Mouse (Mus musculus) CH12.LX (cell line): ENCODE measurements around the gene Mme. TPM values are rescaled to one million over a fixed set of nuclear protein-coding genes. Genes with fewer than 3 reads are reported as not detected.

Source experiments
- DNase-seq: peaks from one replicate; pipeline ENCODE4 v3.0.0-alpha.2; 2013; ENCODE audit errors: extremely low read depth
- H3K27ac ChIP-seq: 2 replicates; pipeline ENCODE4 v1.5.1; 2012; ENCODE audit warnings: low read depth, mild to moderate bottlenecking, control low read depth, moderate library complexity; ENCODE audit not compliant: insufficient read depth
- H3K27me3 ChIP-seq: replicated peaks from 2 replicates; pipeline ENCODE3; 2012; ENCODE audit warnings: inconsistent platforms
- H3K36me3 ChIP-seq, 2 experiments: replicated peaks in 1 of 2; 2 replicates each; pipeline versions ENCODE3 to v1.6.1; 2012; ENCODE audit warnings: inconsistent platforms in 1 of 2, low read length in 1 of 2, mild to moderate bottlenecking in 1 of 2, mixed read lengths in 1 of 2, moderate library complexity in 1 of 2; ENCODE audit not compliant: control insufficient read depth in 1 of 2, insufficient read depth in 1 of 2
- H3K4me1 ChIP-seq, 2 experiments: 2 replicates each; pipeline ENCODE4 v1.6.1; 2012; ENCODE audit warnings: inconsistent platforms in 1 of 2, moderate library complexity in 1 of 2; ENCODE audit not compliant: insufficient read depth in 2 of 2, control insufficient read depth in 1 of 2
- H3K4me2 ChIP-seq: 2 replicates; pipeline ENCODE4 v1.6.1; 2012; ENCODE audit warnings: low read depth, mild to moderate bottlenecking, control low read depth; ENCODE audit not compliant: poor library complexity, insufficient read depth, severe bottlenecking
- H3K4me3 ChIP-seq, 3 experiments: fragments of 150-350 bp in 1 of 3; sonication (generic) in 1 of 3; replicated peaks in 1 of 3; 2 replicates each; pipeline versions ENCODE3 to v1.5.1; 2011 to 2012; ENCODE audit warnings: low read depth in 2 of 3, low read length in 2 of 3, mild to moderate bottlenecking in 2 of 3, moderate library complexity in 2 of 3, control low read depth in 1 of 3, improper control_type of control experiment in 1 of 3, inconsistent platforms in 1 of 3, mixed read lengths in 1 of 3; ENCODE audit not compliant: poor library complexity in 1 of 3
- H3K79me2 ChIP-seq: replicated peaks from 2 replicates; pipeline ENCODE4 v1.6.1; 2012; ENCODE audit warnings: mild to moderate bottlenecking, moderate library complexity; ENCODE audit not compliant: control insufficient read depth, poor library complexity, insufficient read depth, severe bottlenecking; ENCODE audit errors: extremely low read depth
- H3K9ac ChIP-seq: 2 replicates; pipeline ENCODE4 v1.6.1; 2012; ENCODE audit warnings: low read depth, mild to moderate bottlenecking, control low read depth, moderate library complexity; ENCODE audit not compliant: insufficient read depth
- H3K9me3 ChIP-seq: replicated peaks from 2 replicates; pipeline ENCODE3; 2012; ENCODE audit warnings: low read length, inconsistent platforms, mixed read lengths
- BHLHE40 ChIP-seq: IDR thresholded peaks from 2 replicates; pipeline ENCODE4 v1.6.1; 2011; ENCODE audit warnings: mild to moderate bottlenecking, low read depth, low read length, improper control_type of control experiment
- CHD1 ChIP-seq: IDR thresholded peaks from 2 replicates; pipeline ENCODE4 v1.6.1; 2012; ENCODE audit warnings: low read depth, low read length, improper control_type of control experiment, inconsistent platforms
- CHD2 ChIP-seq: IDR thresholded peaks from 2 replicates; pipeline ENCODE4 v1.6.1; 2011; ENCODE audit warnings: low read length, improper control_type of control experiment
- CTCF ChIP-seq, 2 experiments: IDR thresholded peaks in 1 of 2; conservative IDR thresholded peaks in 1 of 2; 2 replicates each; pipeline ENCODE4 v1.5.1; 2011 to 2012; ENCODE audit warnings: low read depth in 2 of 2, low read length in 2 of 2, improper control_type of control experiment in 1 of 2, inconsistent platforms in 1 of 2, mild to moderate bottlenecking in 1 of 2, moderate library complexity in 1 of 2
- E2F4 ChIP-seq: IDR thresholded peaks from 2 replicates; pipeline ENCODE4 v1.6.1; 2011; ENCODE audit warnings: low read depth, low read length, improper control_type of control experiment; ENCODE audit not compliant: insufficient replicate concordance
- ETS1 ChIP-seq: conservative IDR thresholded peaks from 2 replicates; pipeline ENCODE4 v1.6.1; 2012; ENCODE audit warnings: low read depth, mild to moderate bottlenecking, inconsistent platforms, low read length, improper control_type of control experiment, moderate library complexity
- GABPA ChIP-seq: IDR thresholded peaks from 2 replicates; pipeline ENCODE4 v1.6.1; 2012; ENCODE audit warnings: low read depth, low read length, improper control_type of control experiment, inconsistent platforms; ENCODE audit not compliant: insufficient replicate concordance
- HCFC1 ChIP-seq: IDR thresholded peaks from 2 replicates; pipeline ENCODE4 v1.6.1; 2012; ENCODE audit warnings: low read depth, mild to moderate bottlenecking, inconsistent platforms, low read length, improper control_type of control experiment
- KAT2A ChIP-seq: IDR thresholded peaks from 2 replicates; pipeline ENCODE4 v1.6.1; 2012; ENCODE audit warnings: low read length, improper control_type of control experiment, inconsistent platforms; ENCODE audit not compliant: insufficient replicate concordance
- MAFK ChIP-seq: IDR thresholded peaks from 2 replicates; pipeline ENCODE4 v1.6.1; 2011; ENCODE audit warnings: low read length, improper control_type of control experiment; ENCODE audit not compliant: insufficient replicate concordance
- MAZ ChIP-seq: IDR thresholded peaks from 2 replicates; pipeline ENCODE4 v1.6.1; 2012; ENCODE audit warnings: low read depth, mild to moderate bottlenecking, inconsistent platforms, low read length, improper control_type of control experiment, moderate library complexity
- MYC ChIP-seq: IDR thresholded peaks from 2 replicates; pipeline ENCODE4 v1.6.1; 2011; ENCODE audit warnings: low read depth, mild to moderate bottlenecking, improper control_type of control experiment, low read length
- NRF1 ChIP-seq: IDR thresholded peaks from 2 replicates; pipeline ENCODE4 v1.6.1; 2014; ENCODE audit warnings: low read depth, mild to moderate bottlenecking, inconsistent platforms, low read length, improper control_type of control experiment, moderate library complexity
- POLR2AphosphoS2 ChIP-seq: IDR thresholded peaks from 2 replicates; pipeline ENCODE4 v1.6.1; 2011; ENCODE audit warnings: low read depth, low read length, improper control_type of control experiment
- RCOR1 ChIP-seq: conservative IDR thresholded peaks from 2 replicates; pipeline ENCODE4 v1.6.1; 2012; ENCODE audit warnings: low read depth, mild to moderate bottlenecking, inconsistent platforms, low read length, improper control_type of control experiment
- SIN3A ChIP-seq: IDR thresholded peaks from 2 replicates; pipeline ENCODE4 v1.6.1; 2012; ENCODE audit warnings: low read length, improper control_type of control experiment, inconsistent platforms
- TBP ChIP-seq: conservative IDR thresholded peaks from 2 replicates; pipeline ENCODE4 v1.6.1; 2011; ENCODE audit warnings: low read depth, low read length, improper control_type of control experiment
- TCF12 ChIP-seq: IDR thresholded peaks from 2 replicates; pipeline ENCODE4 v1.6.1; 2014; ENCODE audit warnings: low read depth, mild to moderate bottlenecking, inconsistent platforms, low read length, improper control_type of control experiment
- UBTF ChIP-seq: IDR thresholded peaks from 2 replicates; pipeline ENCODE4 v1.6.1; 2012; ENCODE audit warnings: low read depth, mild to moderate bottlenecking, inconsistent platforms, low read length, improper control_type of control experiment, moderate library complexity
- USF1 ChIP-seq: IDR thresholded peaks from 2 replicates; pipeline ENCODE4 v1.6.1; 2014; ENCODE audit warnings: low read depth, mild to moderate bottlenecking, inconsistent platforms, low read length, improper control_type of control experiment
- USF2 ChIP-seq: conservative IDR thresholded peaks from 2 replicates; pipeline ENCODE4 v1.6.1; 2011; ENCODE audit warnings: low read depth, low read length, improper control_type of control experiment
- ZC3H11A ChIP-seq: IDR thresholded peaks from 2 replicates; pipeline ENCODE4 v1.6.1; 2012; ENCODE audit warnings: low read depth, mild to moderate bottlenecking, inconsistent platforms, low read length, improper control_type of control experiment
- ZMIZ1 ChIP-seq: IDR thresholded peaks from 2 replicates; pipeline ENCODE4 v1.6.1; 2012; ENCODE audit warnings: low read depth, mild to moderate bottlenecking, inconsistent platforms, low read length, improper control_type of control experiment
- dilution Hi-C: fragments of 300-500 bp; cut with MboI; formaldehyde crosslinking; loops from 2 replicates; pipeline ENCODE4 v1.14.3; 2020; ENCODE audit warnings: low sequenced_read_pairs; ENCODE audit not compliant: extremely low pct_unique_long_range_greater_than_20kb, extremely low pct_ligation_motif_present
- in situ Hi-C: fragments of 300-500 bp; cut with MboI; formaldehyde crosslinking; loops from 3 replicates; pipeline ENCODE4 v1.14.3; 2019; ENCODE audit warnings: low sequenced_read_pairs, low pct_ligation_motif_present, low pct_unique_long_range_greater_than_20kb, mixed read lengths
- polyA plus RNA-seq: library from polyadenylated mRNA; unstranded; fragments of >175 nt; gene quantifications from 2 replicates; pipeline ENCODE4 v1.2.1, GENCODE M21; 2012; ENCODE audit warnings: low read depth; ENCODE audit not compliant: insufficient read length
- total RNA-seq, 2 experiments: library from RNA; depleted of rRNA; stranded (reverse); fragments of 300-350 nt in 1 of 2; fragments of >200 nt in 1 of 2; gene quantifications; 2 replicates each; pipeline ENCODE4 v1.2.3; 2012 to 2014

Gene Mme
- total and polyA plus RNA-seq, 3 experiments: not detected

DNA sequence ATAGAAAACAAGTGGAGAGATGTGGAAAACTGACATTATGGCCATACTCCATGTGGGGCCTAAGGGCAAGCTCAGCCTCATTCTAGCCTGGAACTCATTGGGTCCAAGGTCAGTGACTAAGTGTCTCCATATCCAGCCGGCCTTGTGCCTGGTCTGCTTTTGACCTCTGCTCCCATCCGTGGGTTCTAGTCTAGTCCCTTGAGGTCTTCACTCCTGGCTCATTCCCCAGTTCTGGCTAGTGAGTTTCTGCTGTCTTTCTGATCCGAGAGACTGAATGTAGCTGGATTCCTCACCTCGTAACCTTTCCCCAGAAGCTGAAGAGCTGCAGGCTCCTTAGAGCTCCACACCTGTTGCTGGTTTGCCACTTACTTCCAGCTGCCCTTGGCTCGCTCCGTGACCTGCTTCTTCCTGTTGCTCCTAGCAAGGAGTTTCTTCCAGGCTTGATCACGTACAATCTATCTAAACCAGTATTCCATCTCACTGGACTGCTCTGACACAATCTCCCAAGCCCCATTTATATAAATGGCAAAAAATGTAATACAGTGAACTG lies 73.9 kb downstream of the Mme start:
- dilution Hi-C loops: no loop called here
- in situ Hi-C loops: no loop called here
- H3K4me2 ChIP-seq: no peak overlapping the region

DNA sequence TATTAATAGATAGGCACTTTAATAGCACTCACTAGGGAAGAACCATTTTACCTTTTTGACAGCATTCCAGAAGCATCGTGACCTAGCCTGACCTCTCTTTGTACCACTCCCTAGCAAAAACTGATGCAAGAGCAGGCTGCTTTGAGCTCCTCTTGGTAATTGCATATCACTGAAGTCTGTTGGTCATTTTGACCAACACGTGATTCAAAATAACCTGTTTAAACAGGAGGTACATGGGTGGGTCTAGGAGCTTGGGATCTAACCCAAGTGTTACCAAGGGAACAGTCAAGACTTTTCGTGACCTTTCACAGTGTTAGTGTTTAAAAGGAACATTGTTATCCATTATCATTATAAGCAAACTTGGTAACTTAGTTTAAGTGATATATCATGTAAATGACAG lies 76.2 kb downstream of the Mme start:
- dilution Hi-C loops: no loop called here

More for the DNA sequence above, 73.9 kb downstream of the Mme start:
- Histone ChIP-seq H3K27ac (no peak overlapping the region), H3K27me3 (no peaks in the 10 kb centered on the region), H3K36me3 (no peaks in the 10 kb centered on the region), H3K4me3 (no peak overlapping the region), H3K9me3 (peaks cover 21% of the 10 kb centered on the region), H3K4me1 (no peaks in the 10 kb centered on the region), H3K79me2 (no peaks in the 10 kb centered on the region), H3K9ac (no peak overlapping the region)
- TF ChIP-seq USF1 (no peak), TBP (no peak), UBTF (no peak), ZC3H11A (no peak), RCOR1 (no peak), MAZ (no peak), E2F4 (no peak)
- no peak for DNase-seq

More for the DNA sequence above, 76.2 kb downstream of the Mme start:
- Histone ChIP-seq H3K4me3 (no peak overlapping the region), H3K27ac (no peak overlapping the region), H3K9ac (no peak overlapping the region), H3K27me3 (no peaks in the 10 kb centered on the region), H3K4me2 (no peak overlapping the region), H3K9me3 (peaks cover 18% of the 10 kb centered on the region), H3K36me3 (no peaks in the 10 kb centered on the region), H3K79me2 (no peaks in the 10 kb centered on the region), H3K4me1 (no peaks in the 10 kb centered on the region)
- in situ Hi-C loops: no loop called here
- no peak for DNase-seq
- TF ChIP-seq ZMIZ1: no peak
- no peak for TF ChIP-seq NRF1
- no peak for TF ChIP-seq USF2
- TF ChIP-seq MAFK: no peak
- TF ChIP-seq CTCF (conservative IDR thresholded peaks at IDR 0.05 in 1 of 2, IDR thresholded peaks at IDR 0.05 in 1 of 2; ENCODE audit: low read depth in 2 of 2, low read length in 2 of 2): no peak
- TF ChIP-seq POLR2AphosphoS2: no peak
- TF ChIP-seq GABPA: no peak
- TF ChIP-seq TCF12: no peak
- TF ChIP-seq BHLHE40: no peak
- TF ChIP-seq CHD2: no peak
- TF ChIP-seq MYC: no peak
- TF ChIP-seq UBTF: no peak
- TF ChIP-seq CHD1: no peak
- TF ChIP-seq MAZ: no peak
- TF ChIP-seq HCFC1: no peak
- TF ChIP-seq TBP: no peak
- TF ChIP-seq USF1: no peak
- TF ChIP-seq KAT2A: no peak
- TF ChIP-seq ETS1: no peak
- TF ChIP-seq SIN3A: no peak
